Mouse (Mus musculus): ENCODE measurements around the gene Sympk. TPM values are rescaled to one million over a fixed set of nuclear protein-coding genes. Genes with fewer than 3 reads are reported as not detected.

Gene Sympk
- polyA plus RNA-seq, 1 experiment from 2014 or later = 14.6 TPM

GRCm38 (mm10) chr7:19007026-19007977 is 16.9 kb upstream of the Sympk start:
- H3K36me3 ChIP-seq (replicated peaks) = peaks cover 10% of the 10 kb centered on the region
- ATAC-seq (ENCODE audit: insufficient read depth) = peak; percentile 20
- H3K27ac ChIP-seq (replicated peaks) = peak overlapping the region; percentile 63
- H3K9me3 ChIP-seq (replicated peaks) = no peaks in the 10 kb centered on the region
- 66% methylated on average over 13 of the region's 13 CpGs for WGBS (ENCODE audit: insufficient replicate concordance)
- peak overlapping the region; percentile 99 for H3K4me2 ChIP-seq
- peaks cover 75% of the 10 kb centered on the region for H3K4me1 ChIP-seq (replicated peaks)
- peak overlapping the region; percentile 6; the same call in 1 of the 2 replicates for H3K4me3 ChIP-seq (replicated peaks)
- H3K27me3 ChIP-seq = peaks cover 4% of the 10 kb centered on the region; the same call in 1 of the 2 replicates
- H3K9ac ChIP-seq = no peak overlapping the region

GRCm38 (mm10) chr7:19010581-19010980 is 13.6 kb upstream of the Sympk start:
- 51% methylated on average over 7 of the region's 7 CpGs for WGBS (ENCODE audit: insufficient replicate concordance)

GRCm38 (mm10) chr7:19012025-19012621 is 12.1 kb upstream of the Sympk start:
- peak overlapping the region; percentile 61 for H3K4me2 ChIP-seq
- H3K9me3 ChIP-seq (replicated peaks) = no peaks in the 10 kb centered on the region
- peak; percentile 41 for ATAC-seq (ENCODE audit: insufficient read depth)
- H3K9ac ChIP-seq = peak overlapping the region; percentile 36
- 3% methylated on average over 31 of the region's 31 CpGs for WGBS (ENCODE audit: insufficient replicate concordance)
- peak overlapping the region; percentile 71 for H3K27ac ChIP-seq (replicated peaks)
- peaks cover 21% of the 10 kb centered on the region for H3K27me3 ChIP-seq
- no peaks in the 10 kb centered on the region for H3K36me3 ChIP-seq (replicated peaks)
- peak overlapping the region; percentile 28 for H3K4me3 ChIP-seq (replicated peaks)
- peaks cover 44% of the 10 kb centered on the region for H3K4me1 ChIP-seq (replicated peaks)

More at GRCm38 (mm10) chr7:19010581-19010980, 13.6 kb upstream of the Sympk start:
- Histone ChIP-seq H3K4me3 (replicated peaks) (no peak overlapping the region), H3K36me3 (replicated peaks) (peaks cover 7% of the 10 kb centered on the region), H3K4me2 (no peak overlapping the region; the same call in 1 of the 2 replicates), H3K4me1 (replicated peaks) (peaks cover 53% of the 10 kb centered on the region), H3K27ac (replicated peaks) (peak overlapping the region; percentile 20; the same call in 1 of the 2 replicates), H3K9me3 (replicated peaks) (no peaks in the 10 kb centered on the region), H3K27me3 (peaks cover 21% of the 10 kb centered on the region), H3K9ac (no peak overlapping the region)
- ATAC-seq (ENCODE audit: insufficient read depth) = no peak; the same call in 1 of the 2 replicates

- WGBS (ENCODE audit: insufficient replicate concordance) = 30% methylated on average over 2 of the region's 2 CpGs
- Histone ChIP-seq H3K4me3 (replicated peaks) (no peak overlapping the region), H3K27me3 (peaks cover 21% of the 10 kb centered on the region), H3K9me3 (replicated peaks) (no peaks in the 10 kb centered on the region), H3K4me1 (replicated peaks) (peaks cover 44% of the 10 kb centered on the region), H3K9ac (no peak overlapping the region), H3K27ac (replicated peaks) (peak overlapping the region; percentile 71), H3K4me2 (peak overlapping the region; percentile 61), H3K36me3 (replicated peaks) (no peaks in the 10 kb centered on the region)
- ATAC-seq (ENCODE audit: insufficient read depth) = peak; percentile 56
Measured at GRCm38 (mm10) chr7:19012882-19013281, 11.3 kb upstream of the Sympk start.

GRCm38 (mm10) chr7:19014452-19014851 is 9.7 kb upstream of the Sympk start:
- H3K4me3 ChIP-seq (replicated peaks) = no peak overlapping the region
- H3K4me2 ChIP-seq = no peak overlapping the region
- no peak overlapping the region for H3K9ac ChIP-seq
- H3K9me3 ChIP-seq (replicated peaks) = no peaks in the 10 kb centered on the region
- no peak for ATAC-seq (ENCODE audit: insufficient read depth)
- no peaks in the 10 kb centered on the region for H3K36me3 ChIP-seq (replicated peaks)
- H3K27ac ChIP-seq (replicated peaks) = no peak overlapping the region
- 69% methylated on average over 15 of the region's 15 CpGs for WGBS (ENCODE audit: insufficient replicate concordance)
- H3K27me3 ChIP-seq = peaks cover 24% of the 10 kb centered on the region
- peaks cover 33% of the 10 kb centered on the region for H3K4me1 ChIP-seq (replicated peaks)

GRCm38 (mm10) chr7:19016042-19016441 is 8.1 kb upstream of the Sympk start:
- H3K4me2 ChIP-seq = no peak overlapping the region
- H3K4me1 ChIP-seq (replicated peaks) = peaks cover 24% of the 10 kb centered on the region
- peaks cover 39% of the 10 kb centered on the region for H3K27me3 ChIP-seq
- H3K4me3 ChIP-seq (replicated peaks) = no peak overlapping the region
- no peak overlapping the region for H3K27ac ChIP-seq (replicated peaks)
- no peaks in the 10 kb centered on the region for H3K36me3 ChIP-seq (replicated peaks)
- WGBS (ENCODE audit: insufficient replicate concordance) = 74% methylated on average over 4 of the region's 4 CpGs
- no peaks in the 10 kb centered on the region for H3K9me3 ChIP-seq (replicated peaks)
- no peak overlapping the region for H3K9ac ChIP-seq
- no peak for ATAC-seq (ENCODE audit: insufficient read depth)

GRCm38 (mm10) chr7:19017909-19018308 is 6.3 kb upstream of the Sympk start:
- 67% methylated on average over 7 of the region's 7 CpGs for WGBS (ENCODE audit: insufficient replicate concordance)
- H3K4me2 ChIP-seq = no peak overlapping the region
- no peak overlapping the region for H3K4me3 ChIP-seq (replicated peaks)
- peaks cover 50% of the 10 kb centered on the region for H3K27me3 ChIP-seq
- no peak overlapping the region for H3K9ac ChIP-seq
- peaks cover 11% of the 10 kb centered on the region for H3K4me1 ChIP-seq (replicated peaks)
- no peak for ATAC-seq (ENCODE audit: insufficient read depth)
- no peak overlapping the region for H3K27ac ChIP-seq (replicated peaks)
- no peaks in the 10 kb centered on the region for H3K36me3 ChIP-seq (replicated peaks)
- no peaks in the 10 kb centered on the region for H3K9me3 ChIP-seq (replicated peaks)

- Histone ChIP-seq H3K4me2 (peak overlapping the region; percentile 51), H3K4me1 (replicated peaks) (peaks cover 27% of the 10 kb centered on the region), H3K9me3 (replicated peaks) (no peaks in the 10 kb centered on the region), H3K27ac (replicated peaks) (no peak overlapping the region), H3K4me3 (replicated peaks) (peak overlapping the region; percentile 90), H3K9ac (0 out of 2 replicates have a peak overlapping the region, but pooled peaks have one; percentile 1), H3K36me3 (replicated peaks) (no peaks in the 10 kb centered on the region), H3K27me3 (peaks cover 47% of the 10 kb centered on the region)
- WGBS (ENCODE audit: insufficient replicate concordance) = 15% methylated on average over 8 of the region's 8 CpGs
- no peak for ATAC-seq (ENCODE audit: insufficient read depth)
Measured at GRCm38 (mm10) chr7:19021048-19021447, 3.1 kb upstream of the Sympk start.

- Histone ChIP-seq H3K9me3 (replicated peaks) (no peaks in the 10 kb centered on the region), H3K27ac (replicated peaks) (peak overlapping the region; percentile 38; the same call in 1 of the 2 replicates), H3K4me3 (replicated peaks) (peak overlapping the region; percentile 90), H3K9ac (0 out of 2 replicates have a peak overlapping the region, but pooled peaks have one; percentile 53), H3K4me2 (peak overlapping the region; percentile 51; the same call in 1 of the 2 replicates), H3K36me3 (replicated peaks) (no peaks in the 10 kb centered on the region), H3K27me3 (peaks cover 47% of the 10 kb centered on the region), H3K4me1 (replicated peaks) (peaks cover 37% of the 10 kb centered on the region)
- no peak for ATAC-seq (ENCODE audit: insufficient read depth)
- 46% methylated on average over 18 of the region's 18 CpGs for WGBS (ENCODE audit: insufficient replicate concordance)
Measured at GRCm38 (mm10) chr7:19022189-19022958, 1.8 kb upstream of the Sympk start.

GRCm38 (mm10) chr7:19023357-19023814 is 791 bp upstream of the Sympk start, which contains the start of gene Foxa3:
Gene Foxa3 (minus strand): TSS chr7:19023538.
- peak within 1 kb of the TSS; percentile 90 for H3K4me3 ChIP-seq (replicated peaks)
- peaks cover 43% of the 10 kb centered on the region for H3K4me1 ChIP-seq (replicated peaks)
- H3K4me2 ChIP-seq = peak within 1 kb of the TSS; percentile 92
- H3K27ac ChIP-seq (replicated peaks) = peak within 1 kb of the TSS; percentile 64
- 5% methylated on average over 30 of the region's 30 CpGs for WGBS (ENCODE audit: insufficient replicate concordance)
- ATAC-seq (ENCODE audit: insufficient read depth) = peak; percentile 43
- H3K36me3 ChIP-seq (replicated peaks) = peaks cover under 1% of the 10 kb centered on the region; the same call in 1 of the 2 replicates
- H3K27me3 ChIP-seq = peaks cover 47% of the 10 kb centered on the region
- peak within 1 kb of the TSS; percentile 94 for H3K9ac ChIP-seq
- no peaks in the 10 kb centered on the region for H3K9me3 ChIP-seq (replicated peaks)
